Mouse (Mus musculus): Measurements from ENCODE around the gene Dusp8. TPM values are rescaled to one million over a fixed set of nuclear protein-coding genes. Genes with fewer than 3 reads are reported as not detected.

Gene Dusp8
- total RNA-seq, 2 experiments from 2014 or later = 20.5 to 44.4 TPM

- DNase-seq = no peak
- intact Hi-C loops (cut with DNase I) = no loop called here
- H3K4me3 ChIP-seq = no peak overlapping the region
- no peak overlapping the region for H3K27ac ChIP-seq
- TF ChIP-seq CTCF (IDR thresholded peaks at IDR 0.05) = no peak
Measured at GRCm38 (mm10) chr7:142030073-142030472, 65.6 kb downstream of the Dusp8 start.

Other genes with a start within 250 kb of the Dusp8 start
- gene Tollip, start 177.3 kb downstream of the Dusp8 start, total RNA-seq (2021) = 10 to 100 TPM; 31.8 to 33.0 TPM
- gene Brsk2, start 146.1 kb downstream of the Dusp8 start, total RNA-seq (2021) = under 1 TPM; 0.25 to 0.38 TPM
- gene Mob2, start 34.8 kb downstream of the Dusp8 start, total RNA-seq (2021) = 10 to 100 TPM; 52.2 to 53.1 TPM
- not detected for gene Gm45618, start 24.9 kb upstream of the Dusp8 start, total RNA-seq (2021)
- gene Gm39115, start 40.2 kb upstream of the Dusp8 start, total RNA-seq (2021) = not detected
- gene Gm45337, start 48.8 kb upstream of the Dusp8 start, total RNA-seq (2021) = not detected
- gene Gm29735, start 61.3 kb upstream of the Dusp8 start, total RNA-seq (2021) = not detected
- not detected for gene Gm4553, start 69.9 kb upstream of the Dusp8 start, total RNA-seq (2021)
- gene Krtap5-2, start 80.2 kb upstream of the Dusp8 start, total RNA-seq (2021) = not detected
- gene Gm10153, start 94.5 kb upstream of the Dusp8 start, total RNA-seq (2021) = not detected
- not detected for gene Krtap5-3, start 105.5 kb upstream of the Dusp8 start, total RNA-seq (2021)
- not detected for gene Gm7579, start 116.0 kb upstream of the Dusp8 start, total RNA-seq (2021)
- gene Krtap5-5, start 134.1 kb upstream of the Dusp8 start, total RNA-seq (2021) = not detected
- gene Gm40460, start 145.2 kb upstream of the Dusp8 start, total RNA-seq (2021) = not detected
- gene Gm2431, start 162.5 kb upstream of the Dusp8 start, total RNA-seq (2021) = not detected
- gene Gm4559, start 178.5 kb upstream of the Dusp8 start, total RNA-seq (2021) = not detected
- gene Krtap5-1, start 201.3 kb upstream of the Dusp8 start, total RNA-seq (2021) = not detected
- not detected for gene Krtap5-4, start 207.7 kb upstream of the Dusp8 start, total RNA-seq (2021)